In the genomic region with DNA sequence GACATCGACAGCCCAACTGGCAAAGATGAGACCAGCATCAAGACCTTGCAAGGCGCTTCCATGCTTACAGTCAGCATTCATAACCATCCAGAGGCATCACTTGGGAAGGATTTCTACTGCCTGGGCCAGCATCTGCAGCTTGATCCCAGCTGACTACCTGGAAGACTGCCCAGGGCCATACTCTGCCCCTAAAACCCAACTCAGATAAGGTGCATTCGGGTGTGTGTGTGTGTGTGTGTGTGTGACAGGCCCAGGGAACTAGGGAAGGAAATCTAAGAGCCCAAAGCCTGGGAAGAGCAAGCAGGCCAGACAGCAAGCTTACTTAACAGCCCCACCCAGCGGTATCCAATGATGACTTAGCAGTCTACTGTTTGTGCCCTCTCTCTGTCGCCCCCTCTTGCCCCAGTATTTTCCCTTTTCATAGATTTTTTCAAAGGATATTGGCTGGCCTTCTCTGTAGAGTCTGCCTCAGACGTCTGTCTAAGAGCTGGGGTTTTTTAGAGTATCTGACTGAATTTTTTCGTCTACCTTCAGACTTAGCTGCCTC, we compare ENCODE assay signal across 16 mouse cellular contexts. TPM values are rescaled to one million over a fixed set of nuclear protein-coding genes. Genes with fewer than 3 reads are reported as not detected.
DNase-seq lines count a peak whose midpoint lies in the region; ATAC-seq and TF ChIP-seq lines count a peak whose summit lies in the region.
"Had no signal": no experiment of that assay in that cellular context is flagged by ENCODE, and none has a peak within 500 bp of the region (broad histone marks: within the 10 kb centered on the region; RNA-seq: fewer than 3 reads in every experiment).

No protein-coding gene starts in this region.

- H3K4me2 ChIP-seq in lung, embryonic 14.5 days, result no peak overlapping the region
- H3K4me2 ChIP-seq: forebrain, embryonic 12.5 days; limb, embryonic 15.5 days had no signal

- no peak for TF ChIP-seq CTCF in lung, embryonic 14.5 days (IDR thresholded peaks at IDR 0.05; ENCODE audit: low read depth)
- TF ChIP-seq CTCF in lung, adult 2 months (IDR thresholded peaks at IDR 0.05; ENCODE audit: insufficient read depth, low read length), result no peak

- H3K27me3 ChIP-seq in lung, embryonic 14.5 days (ENCODE audit: insufficient read depth, low read length), result no peaks in the 10 kb centered on the region
- H3K27me3 ChIP-seq: limb, embryonic 15.5 days had no signal

- H3K4me1 ChIP-seq in lung, embryonic 14.5 days (ENCODE audit: insufficient read depth), result no peaks in the 10 kb centered on the region
- H3K4me1 ChIP-seq in lung, adult 2 months (ENCODE audit: control insufficient read depth, insufficient read depth, low read length), result no peaks in the 10 kb centered on the region
- H3K4me1 ChIP-seq: limb, embryonic 15.5 days had no signal

- no peak for TF ChIP-seq POLR2A in lung, adult 2 months (IDR thresholded peaks at IDR 0.05; ENCODE audit: borderline replicate concordance, extremely low read depth, low read depth, low read length)

- H3K36me3 ChIP-seq in lung, embryonic 14.5 days (ENCODE audit: insufficient read depth), result 0 out of 2 replicates have a peak, but pooled peaks cover 7% of the 10 kb centered on the region

- H3K27ac ChIP-seq in lung, embryonic 14.5 days (ENCODE audit: low read depth), result no peak overlapping the region
- H3K27ac ChIP-seq: forebrain, embryonic 12.5 days; limb, embryonic 15.5 days had no signal

- no peaks in the 10 kb centered on the region for H3K9me3 ChIP-seq in lung, embryonic 14.5 days (ENCODE audit: low read depth, low read length)
- H3K9me3 ChIP-seq: forebrain, embryonic 12.5 days; limb, embryonic 15.5 days had no signal

- 43% methylated on average over 7 of the region's 7 CpGs for whole genome bisulfite sequencing in lung, embryonic 14.5 days
- WGBS in lung, adult 2 months, result 59% methylated on average over 7 of the region's 7 CpGs

- intact Hi-C loops in heart, postnatal 10 days (cut with DNase I), result no loop called here

- H3K9ac ChIP-seq in lung, embryonic 14.5 days, result no peak overlapping the region
- H3K9ac ChIP-seq: forebrain, embryonic 12.5 days; limb, embryonic 15.5 days had no signal

- no peak for ATAC-seq in lung, embryonic 14.5 days (ENCODE audit: insufficient read depth)
- ATAC-seq: inflammation-experienced regulatory T-cells, adult 6 months had no signal

- H3K4me3 ChIP-seq in lung, embryonic 14.5 days (ENCODE audit: low read depth, low read length), result no peak overlapping the region
- H3K4me3 ChIP-seq in lung, adult 2 months (replicated peaks; ENCODE audit: extremely low read depth, low read depth, low read length), result no peak overlapping the region
- H3K4me3 ChIP-seq: forebrain, embryonic 12.5 days; limb, embryonic 15.5 days had no signal

- DNase-seq in heart, postnatal 10 days, result peak; percentile 42 to 47
- no peak for DNase-seq in heart, adult 8-10 months (ENCODE audit: low spot score)
- DNase-seq in lung, embryonic 14.5 days, result peak; percentile 2
- no peak for DNase-seq in lung, adult 2 months
- peak; percentile 45 for DNase-seq in R1 (ENCODE audit: low read depth, low spot score)
- peak; percentile 72 for DNase-seq in testis, postnatal 10 days (ENCODE audit: low spot score)
- no peak for DNase-seq in thymus, adult 18-20 months
- no peak for DNase-seq in embryo, embryonic 11 days
- DNase-seq: gastrocnemius, postnatal 14 days; kidney, postnatal 14 days; lung, postnatal 14 days; midbrain, embryonic 14.5 days; thymus, adult 2 months had no signal

RNA-seq across cellular contexts. Expression of a gene that starts 57.8 kb away (rescaled TPM):
- under 1 TPM; 0.20 to 0.38 TPM for total RNA-seq in heart, postnatal 10 days (2021)
- under 1 TPM in 3 of 4 experiments, not detected in 1; 0.17 to 0.28 (median 0.22) TPM for total RNA-seq in heart, adult 8-10 months (2022)
- polyA plus RNA-seq in lung, embryonic 14.5 days (2014; fragmentation: Nextera tagmentation; extraction: Ambion mirVana), result 0.68 and 0.78 TPM in 2 replicates
- 1.7 TPM in 2 replicates for polyA plus RNA-seq in lung, adult 2 months (2012; rRNA removed)

Comparison
In these comparisons a context has a peak if more than half of its experiments do, and no peak if none do; other contexts are left out.
1. DNase-seq: peak in heart, postnatal 10 days (2 of 2), lung, embryonic 14.5 days (single experiment), R1 (single experiment) and testis, postnatal 10 days (single experiment); none in heart, adult 8-10 months (single experiment), lung, adult 2 months (single experiment), thymus, adult 18-20 months (0 of 2) and embryo, embryonic 11 days (single experiment).